Mouse (Mus musculus) heart, embryonic 16.5 days (tissue): Measurements from ENCODE around the gene Itpr1. TPM values are rescaled to one million over a fixed set of nuclear protein-coding genes. Genes with fewer than 3 reads are reported as not detected.

Source experiments
- ATAC-seq: fragments of 200-750 bp; cut with Nextera tagmentation; replicated peaks from 2 replicates; pipeline ENCODE4 v1.8.0; 2017; ENCODE audit warnings: moderate number of reproducible peaks; ENCODE audit not compliant: insufficient read depth, low FRiP score; ENCODE audit errors: extremely low read depth
- H3K27ac ChIP-seq: fragments of 300-500 bp; sonication (generic); 2 replicates; pipeline ENCODE4 v1.5.1; 2014; ENCODE audit warnings: mild to moderate bottlenecking, low read length, control low read depth, moderate library complexity
- H3K27me3 ChIP-seq: fragments of 300-500 bp; sonication (generic); 2 replicates; pipeline ENCODE4 v1.6.1; 2014; ENCODE audit warnings: low read length, mixed read lengths; ENCODE audit not compliant: control insufficient read depth, insufficient read depth
- H3K36me3 ChIP-seq: fragments of 300-500 bp; sonication (generic); 2 replicates; pipeline ENCODE4 v1.6.1; 2014; ENCODE audit not compliant: control insufficient read depth, insufficient read depth
- H3K4me1 ChIP-seq: fragments of 300-500 bp; sonication (generic); 2 replicates; pipeline ENCODE4 v1.6.1; 2014; ENCODE audit warnings: low read length, mixed read lengths; ENCODE audit not compliant: control insufficient read depth, insufficient read depth
- H3K4me2 ChIP-seq: fragments of 300-500 bp; sonication (generic); 2 replicates; pipeline ENCODE4 v1.6.1; 2014; ENCODE audit warnings: low read depth, mild to moderate bottlenecking, control low read depth, low read length
- H3K4me3 ChIP-seq: fragments of 300-500 bp; sonication (generic); 2 replicates; pipeline ENCODE4 v1.5.1; 2014; ENCODE audit warnings: mild to moderate bottlenecking, control low read depth, low read length
- H3K9ac ChIP-seq: fragments of 300-500 bp; sonication (generic); 2 replicates; pipeline ENCODE4 v1.6.1; 2014; ENCODE audit warnings: low read length, control low read depth
- H3K9me3 ChIP-seq: fragments of 300-500 bp; sonication (generic); replicated peaks from 2 replicates; pipeline ENCODE4 v1.6.1; 2016; ENCODE audit warnings: low read length; ENCODE audit not compliant: control insufficient read depth
- WGBS: fragments of 180-500 bp; shearing (Covaris S2); extraction: QIAGEN DNeasy Blood & Tissue Kit; methylation state at CpG from one replicate; pipeline ENCODE4 v1.1.7; 2014; 5-methylcytosine and 5-hydroxymethylcytosine counted together
- polyA plus RNA-seq: library from polyadenylated mRNA; unstranded; fragments of >200 nt; fragmentation: Nextera tagmentation; extraction: Ambion mirVana; gene quantifications from 2 replicates; pipeline ENCODE4 v1.2.1, GENCODE M21; 2015

The Itpr1 gene
- polyA plus RNA-seq, 1 experiment from 2014 or later: 10.8 TPM

DNA sequence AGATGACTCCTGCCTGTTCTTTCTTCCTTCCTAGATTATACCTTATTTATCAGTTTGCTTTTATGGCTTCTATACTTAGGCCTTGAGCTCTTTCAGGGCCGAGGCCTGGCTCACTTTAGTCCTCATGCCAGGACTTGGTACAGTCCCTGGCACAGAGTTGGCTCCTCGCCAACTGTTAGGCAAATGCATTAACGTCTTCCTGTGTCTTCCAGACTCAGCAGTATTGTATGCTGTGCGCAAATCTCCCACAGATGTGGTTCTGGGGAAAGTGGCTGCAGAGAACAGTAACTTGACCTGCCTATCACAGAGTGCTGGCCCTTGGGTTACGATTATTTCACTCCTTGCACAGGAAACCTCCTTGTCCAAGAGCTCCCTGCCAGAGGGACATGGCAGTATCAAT is 27.9 kb downstream of the Itpr1 start:
- Histone ChIP-seq H3K36me3 (peaks cover 6% of the 10 kb centered on the region; the same call in 1 of the 2 replicates), H3K9ac (no peak overlapping the region), H3K4me2 (no peak overlapping the region), H3K27me3 (no peaks in the 10 kb centered on the region), H3K4me3 (no peak overlapping the region), H3K9me3 (no peaks in the 10 kb centered on the region), H3K4me1 (peaks cover 14% of the 10 kb centered on the region), H3K27ac (no peak overlapping the region)
- no peak for ATAC-seq
- WGBS: 54% methylated on average over 5 of the region's 5 CpGs

DNA sequence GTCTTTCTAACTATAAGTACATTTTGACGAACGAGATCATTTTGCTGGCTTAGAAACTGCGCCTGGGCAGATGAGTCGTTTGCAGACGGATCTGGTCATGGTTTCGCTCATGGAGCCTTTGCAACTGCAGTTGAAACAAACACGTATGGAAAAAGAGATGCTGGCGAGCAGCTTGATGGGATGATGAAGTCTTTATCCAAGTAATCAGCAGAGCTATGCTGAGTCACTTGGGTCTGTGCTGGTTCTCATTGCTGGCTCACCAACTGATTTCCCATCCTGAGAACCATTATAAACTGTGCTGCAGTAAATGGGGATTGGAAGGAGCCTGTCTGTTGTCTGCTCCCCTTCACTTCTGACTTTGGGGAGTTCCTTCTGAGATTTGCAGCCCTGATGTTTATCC is 31.7 kb downstream of the Itpr1 start:
- Histone ChIP-seq H3K4me1 (peaks cover 19% of the 10 kb centered on the region), H3K9ac (no peak overlapping the region), H3K27ac (no peak overlapping the region), H3K4me2 (no peak overlapping the region), H3K27me3 (no peaks in the 10 kb centered on the region), H3K4me3 (no peak overlapping the region), H3K9me3 (no peaks in the 10 kb centered on the region), H3K36me3 (peaks cover 6% of the 10 kb centered on the region; the same call in 1 of the 2 replicates)
- WGBS: 80% methylated on average over 8 of the region's 8 CpGs
- no peak for ATAC-seq

DNA sequence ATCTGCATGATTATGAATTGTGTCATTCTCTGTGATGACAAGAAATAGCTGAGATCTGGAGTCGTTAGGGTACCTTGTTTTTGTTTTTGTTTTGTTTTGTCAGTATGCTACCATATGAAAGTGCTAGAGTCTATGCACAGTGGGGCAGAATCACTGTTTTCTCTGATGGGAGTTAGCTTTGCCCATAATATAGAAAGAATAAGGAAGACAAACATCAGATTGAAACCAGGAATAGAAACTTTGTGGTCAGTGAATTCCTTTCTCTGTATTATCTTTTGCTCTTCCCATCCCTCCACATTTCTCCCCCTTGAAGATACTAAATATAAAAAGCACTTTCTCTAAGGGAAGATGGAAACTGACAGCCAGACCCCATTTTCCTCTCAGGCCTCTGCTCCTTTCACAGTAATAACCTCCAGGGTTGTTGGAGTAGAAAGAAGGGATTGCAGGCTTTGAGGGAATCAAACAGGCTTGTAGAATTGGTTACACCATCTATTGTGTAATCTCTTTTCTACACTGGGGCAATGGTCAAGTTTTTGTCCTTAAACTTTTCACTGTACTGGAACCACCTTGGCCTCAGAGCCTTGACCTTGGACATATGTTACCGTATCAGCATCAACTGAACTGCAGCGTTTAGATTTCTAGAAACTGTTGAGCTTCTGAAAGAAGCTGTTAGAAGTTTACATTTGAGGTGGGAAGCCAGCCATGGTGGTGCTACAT is 33.6 kb downstream of the Itpr1 start:
- Histone ChIP-seq H3K36me3 (peaks cover 4% of the 10 kb centered on the region; the same call in 1 of the 2 replicates), H3K4me3 (no peak overlapping the region), H3K4me2 (no peak overlapping the region), H3K27me3 (no peaks in the 10 kb centered on the region), H3K4me1 (peaks cover 24% of the 10 kb centered on the region), H3K9me3 (no peaks in the 10 kb centered on the region), H3K9ac (no peak overlapping the region), H3K27ac (no peak overlapping the region)
- 66% methylated on average over 3 of the region's 3 CpGs for WGBS
- ATAC-seq: no peak

DNA sequence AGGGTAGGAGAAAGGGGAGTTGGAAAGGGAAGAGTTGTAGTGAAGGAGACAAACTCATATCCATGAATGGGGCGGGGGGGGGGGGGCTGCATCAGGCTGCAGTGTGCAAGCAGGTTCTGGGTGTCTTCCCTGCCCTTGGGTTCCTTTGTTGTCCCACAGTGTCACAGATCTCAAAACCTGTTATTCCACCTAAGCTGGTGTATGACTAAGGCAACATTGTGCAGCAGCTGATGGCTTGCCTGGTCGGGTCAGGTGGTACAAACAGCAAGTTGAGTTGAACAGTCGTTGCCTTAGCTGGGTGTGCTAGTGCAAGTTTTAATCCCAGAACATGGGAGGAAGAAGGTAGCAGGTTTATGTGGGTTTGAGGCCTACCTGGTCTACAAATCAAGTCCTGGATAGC is 34.3 kb downstream of the Itpr1 start:
- H3K9me3 ChIP-seq: no peaks in the 10 kb centered on the region
- H3K4me2 ChIP-seq: no peak overlapping the region
- H3K36me3 ChIP-seq: peaks cover 2% of the 10 kb centered on the region; the same call in 1 of the 2 replicates
- no peaks in the 10 kb centered on the region for H3K27me3 ChIP-seq
- H3K4me1 ChIP-seq: peaks cover 24% of the 10 kb centered on the region
- H3K4me3 ChIP-seq: no peak overlapping the region
- 80% methylated on average over 3 of the region's 3 CpGs for WGBS
- no peak for ATAC-seq
- no peak overlapping the region for H3K9ac ChIP-seq
- no peak overlapping the region for H3K27ac ChIP-seq

DNA sequence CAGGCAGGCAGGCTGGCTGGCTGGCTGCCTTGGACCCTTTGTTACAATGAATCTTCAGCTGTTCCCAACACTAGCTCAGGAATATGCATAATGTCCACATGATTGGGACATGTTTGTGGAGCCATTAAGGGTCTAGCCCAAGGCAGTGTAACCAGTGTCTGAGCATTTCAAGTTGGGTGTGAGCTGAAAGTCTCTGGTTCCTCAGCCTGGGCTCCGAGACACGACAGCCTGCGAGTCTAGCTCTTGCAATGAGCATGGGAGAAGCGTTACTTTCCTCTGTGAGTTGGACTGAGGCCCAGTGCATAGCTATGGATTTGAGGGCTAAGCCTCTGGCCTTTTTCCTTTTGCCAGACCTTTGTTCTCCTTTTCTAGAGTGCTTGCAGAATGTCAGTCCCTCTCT is 35.6 kb downstream of the Itpr1 start:
- H3K27ac ChIP-seq: peak overlapping the region; percentile 64
- no peak overlapping the region for H3K9ac ChIP-seq
- H3K9me3 ChIP-seq: no peaks in the 10 kb centered on the region
- ATAC-seq: peak; percentile 26; the same call in 1 of the 2 replicates
- 18% methylated on average over 4 of the region's 4 CpGs for WGBS
- no peaks in the 10 kb centered on the region for H3K36me3 ChIP-seq
- no peak overlapping the region for H3K4me2 ChIP-seq
- peaks cover 24% of the 10 kb centered on the region for H3K4me1 ChIP-seq
- no peak overlapping the region for H3K4me3 ChIP-seq
- no peaks in the 10 kb centered on the region for H3K27me3 ChIP-seq

DNA sequence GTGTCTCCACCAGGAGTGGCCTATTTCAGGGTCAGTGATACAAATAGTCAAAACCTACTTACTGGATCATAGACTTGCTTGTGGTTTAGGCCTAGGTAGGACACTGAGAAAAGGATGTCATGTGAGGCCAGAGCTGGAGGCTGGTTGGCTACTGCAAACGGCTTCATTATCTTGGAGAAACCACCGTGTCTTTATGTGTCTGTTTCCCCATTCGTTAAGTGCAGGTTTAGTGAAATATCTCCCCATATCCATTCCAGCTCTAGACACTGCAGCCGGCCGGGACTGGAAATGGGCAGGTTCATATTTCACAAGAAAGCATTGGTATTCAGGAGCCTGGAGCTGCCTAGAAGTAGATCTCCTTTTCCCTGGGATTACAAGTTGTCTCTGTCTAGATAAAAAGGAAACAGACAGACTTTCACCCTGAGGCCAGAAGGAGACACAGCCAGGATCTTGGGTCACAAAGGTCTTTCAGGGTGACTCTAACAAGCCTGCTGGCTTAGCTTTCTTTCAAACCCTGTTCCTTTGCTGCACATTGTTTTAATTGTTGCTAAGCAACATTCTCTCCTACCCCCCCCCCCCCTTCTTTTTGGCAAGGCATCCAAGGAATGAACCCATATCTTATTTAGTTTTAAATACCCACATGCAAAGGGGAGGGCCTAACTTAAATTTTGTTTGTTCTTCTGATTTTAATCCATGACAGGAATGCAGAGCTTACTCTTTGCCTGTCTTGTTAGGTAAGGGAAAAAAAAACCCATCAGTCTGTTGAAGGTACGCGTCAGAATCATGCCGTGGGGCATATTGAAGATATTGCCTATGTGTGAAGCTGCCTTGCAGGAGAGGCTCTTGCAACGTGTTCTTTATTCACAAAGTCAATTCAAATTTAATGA is 36.4 kb downstream of the Itpr1 start:
- 0 out of 2 replicates have a peak, but pooled peaks have one; percentile 16 for ATAC-seq
- peak overlapping the region; percentile 64 for H3K27ac ChIP-seq
- H3K9ac ChIP-seq: no peak overlapping the region
- no peaks in the 10 kb centered on the region for H3K36me3 ChIP-seq
- 30% methylated on average over 9 of the region's 9 CpGs for WGBS
- no peaks in the 10 kb centered on the region for H3K27me3 ChIP-seq
- no peak overlapping the region for H3K4me2 ChIP-seq
- no peak overlapping the region for H3K4me3 ChIP-seq
- H3K4me1 ChIP-seq: peaks cover 30% of the 10 kb centered on the region
- no peaks in the 10 kb centered on the region for H3K9me3 ChIP-seq

DNA sequence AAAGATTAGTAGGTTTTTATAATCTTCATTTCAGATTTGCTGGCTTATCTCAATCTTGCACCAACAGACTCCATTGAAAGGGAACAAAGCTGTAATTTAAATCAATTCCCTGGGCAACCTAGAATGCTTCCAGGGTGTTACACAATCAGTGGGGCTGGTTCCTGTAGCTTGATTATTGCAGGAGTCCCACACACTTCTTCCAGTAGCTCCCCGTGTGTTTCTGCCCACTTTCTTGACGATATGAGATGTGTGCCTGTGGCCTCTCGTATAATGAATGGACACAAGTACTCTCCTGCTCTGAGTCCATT is 37.0 kb downstream of the Itpr1 start:
- Histone ChIP-seq H3K36me3 (no peaks in the 10 kb centered on the region), H3K4me1 (peaks cover 35% of the 10 kb centered on the region), H3K27me3 (no peaks in the 10 kb centered on the region), H3K4me2 (no peak overlapping the region), H3K9ac (no peak overlapping the region), H3K9me3 (no peaks in the 10 kb centered on the region), H3K27ac (0 out of 2 replicates have a peak overlapping the region, but pooled peaks have one; percentile 2), H3K4me3 (no peak overlapping the region)
- 62% methylated on average over 3 of the region's 3 CpGs for WGBS
- ATAC-seq: no peak

DNA sequence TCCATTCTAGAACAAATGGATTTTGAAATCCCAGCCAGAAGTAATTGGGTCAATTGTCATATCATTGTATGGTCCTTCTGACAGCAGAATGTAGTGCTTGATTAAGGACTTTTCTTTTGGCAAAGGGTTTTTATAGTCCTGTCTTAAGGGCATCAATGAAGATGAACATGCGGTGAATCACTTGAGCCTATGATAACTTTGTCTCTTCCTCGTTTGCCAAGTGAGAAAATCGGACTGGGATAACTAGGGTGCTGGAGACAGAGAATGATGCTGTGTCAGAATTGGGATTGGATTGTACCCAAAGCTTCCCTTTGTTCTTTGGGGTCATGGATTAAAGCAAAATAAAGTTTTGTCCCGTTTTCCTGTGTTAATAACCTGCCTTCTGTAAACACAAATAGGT is 37.5 kb downstream of the Itpr1 start:
- peaks cover 38% of the 10 kb centered on the region for H3K4me1 ChIP-seq
- 80% methylated on average over 4 of the region's 4 CpGs for WGBS
- no peak overlapping the region for H3K9ac ChIP-seq
- no peak overlapping the region for H3K4me3 ChIP-seq
- ATAC-seq: no peak
- no peaks in the 10 kb centered on the region for H3K36me3 ChIP-seq
- H3K27ac ChIP-seq: no peak overlapping the region
- H3K4me2 ChIP-seq: no peak overlapping the region
- H3K27me3 ChIP-seq: no peaks in the 10 kb centered on the region
- no peaks in the 10 kb centered on the region for H3K9me3 ChIP-seq
